Mouse (Mus musculus) adrenal gland, postnatal 10 days (tissue): ENCODE measurements around the gene Wwox. TPM values are rescaled to one million over a fixed set of nuclear protein-coding genes. Genes with fewer than 3 reads are reported as not detected.
A peak's percentile ranks its signal among the peaks of the same experiment; 100 is the strongest.

ENCODE experiments used
- DNase-seq: peaks from one replicate; pipeline ENCODE4 v3.0.0; 2021; ENCODE audit warnings: mixed read lengths
- long read RNA-seq, 2 experiments: library from polyadenylated mRNA; stranded (forward); transcript quantifications; one replicate each; pipeline ENCODE4 v2.0.0; 2021
- total RNA-seq, 2 experiments: library from RNA; stranded (reverse); gene quantifications; 2 replicates each; pipeline ENCODE4 v1.2.3; 2021

Wwox gene
- total RNA-seq = 10 to 100 TPM; 20.8 to 28.4 TPM
- long read RNA-seq, experiment 1, partial matches to known transcripts = 12 of 17 reads
- long read RNA-seq, experiment 1, other reads (novel, unspliced or antisense) = 4 of 17 reads
- long read RNA-seq, experiment 2, partial matches to known transcripts = 5 of 8 reads
- long read RNA-seq, experiment 2, other reads (novel, unspliced or antisense) = 1 of 8 reads

DNA sequence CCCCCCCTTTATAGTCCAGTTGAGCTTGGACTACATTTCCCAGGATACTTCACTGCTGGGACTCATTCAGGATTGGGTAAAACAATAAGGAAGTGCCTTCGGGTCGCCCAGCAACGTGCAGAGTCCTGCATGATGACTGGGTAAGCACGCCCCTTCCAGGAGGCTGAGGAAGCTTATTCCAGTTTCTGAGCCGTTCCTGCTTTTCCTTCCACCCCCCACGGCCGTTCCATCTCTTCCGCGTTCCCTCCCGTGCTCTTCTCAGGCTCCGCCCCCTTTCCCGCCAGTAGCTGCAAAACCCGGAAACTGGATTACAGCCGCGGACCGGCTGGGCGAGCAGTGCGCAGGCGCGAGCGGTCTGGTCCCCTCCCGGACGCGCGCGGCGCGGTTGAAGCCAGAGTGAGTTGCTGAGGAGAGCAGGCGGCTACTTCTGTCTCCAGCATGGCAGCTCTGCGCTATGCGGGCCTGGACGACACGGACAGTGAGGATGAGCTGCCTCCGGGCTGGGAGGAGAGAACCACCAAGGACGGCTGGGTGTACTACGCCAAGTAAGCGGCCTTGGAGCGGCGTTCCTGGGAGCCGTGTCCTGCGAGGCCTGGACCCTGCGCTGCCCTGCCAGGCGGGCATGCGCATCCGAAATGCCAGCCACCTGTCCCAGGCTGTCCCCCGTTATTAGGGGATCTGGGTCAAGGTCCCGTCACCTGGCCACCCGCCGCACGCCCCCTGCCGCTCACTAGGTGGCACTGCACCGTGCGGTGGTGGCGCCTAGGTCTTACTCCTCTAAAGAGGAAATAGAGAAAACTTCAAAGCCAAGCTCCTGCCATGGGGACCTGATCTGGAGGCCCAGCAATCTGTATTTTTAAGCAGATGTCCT is at the start of gene Wwox:
TSS of gene Wwox (plus strand) at position 322 of the 871 bp plus-strand sequence.
- DNase-seq = peak; percentile 100

DNA sequence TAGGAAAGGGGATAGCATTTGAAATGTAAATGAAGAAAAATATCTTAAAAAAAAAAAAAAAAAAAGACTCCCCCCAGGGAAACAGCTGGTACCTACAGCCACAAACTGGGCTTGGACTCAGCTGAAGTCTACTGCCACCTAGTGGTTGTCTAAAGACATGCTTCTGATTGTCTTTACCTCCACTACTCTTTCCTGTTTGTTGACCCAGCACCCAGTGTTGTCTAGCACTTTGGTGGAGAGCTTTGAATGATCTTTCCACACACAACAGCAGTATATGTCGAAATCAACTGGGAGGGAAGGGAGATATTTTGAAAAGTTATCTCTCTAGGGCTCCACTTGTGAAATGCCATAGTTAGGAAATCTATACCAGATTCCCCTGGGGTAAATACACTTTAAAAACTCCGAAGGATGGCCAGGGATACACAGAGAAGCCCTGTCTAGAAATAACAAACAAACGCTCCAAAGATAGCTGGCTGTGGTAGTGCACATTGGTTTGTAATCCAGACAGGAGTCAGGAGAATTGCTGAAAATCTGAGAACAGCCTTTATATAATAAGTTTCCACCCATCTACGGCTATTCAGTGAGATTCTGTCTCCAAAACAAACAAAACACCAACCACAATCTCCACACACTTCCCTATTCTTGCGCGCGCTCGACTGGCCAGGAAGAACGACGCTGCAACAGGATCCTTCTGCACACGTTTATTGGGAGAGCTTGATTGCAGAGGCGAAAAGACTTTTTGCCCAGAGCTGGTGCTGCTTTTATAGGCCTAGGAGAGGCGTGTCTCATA is 48.8 kb upstream of the Wwox start:
- peak; percentile 20 for DNase-seq

DNA sequence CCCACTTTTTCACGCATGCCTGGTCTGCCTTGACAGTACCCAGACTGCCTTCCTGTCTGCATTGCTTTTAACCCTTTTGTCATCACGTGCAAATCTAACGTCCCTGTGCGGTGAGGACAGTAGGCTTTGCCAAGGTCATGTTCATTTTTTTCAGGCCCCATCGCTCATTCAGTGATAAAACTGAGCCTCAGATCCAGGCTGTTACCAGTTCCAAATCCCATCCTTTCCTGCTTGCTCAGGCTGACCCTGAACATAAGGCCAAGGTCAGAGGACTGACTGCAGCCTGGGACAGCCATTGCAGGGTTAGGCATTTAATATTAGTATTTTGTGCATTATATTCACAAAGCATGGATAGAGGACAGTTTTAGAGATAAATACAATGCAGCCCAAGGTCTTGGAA is 41.1 kb upstream of the Wwox start:
- peak; percentile 35 for DNase-seq

DNA sequence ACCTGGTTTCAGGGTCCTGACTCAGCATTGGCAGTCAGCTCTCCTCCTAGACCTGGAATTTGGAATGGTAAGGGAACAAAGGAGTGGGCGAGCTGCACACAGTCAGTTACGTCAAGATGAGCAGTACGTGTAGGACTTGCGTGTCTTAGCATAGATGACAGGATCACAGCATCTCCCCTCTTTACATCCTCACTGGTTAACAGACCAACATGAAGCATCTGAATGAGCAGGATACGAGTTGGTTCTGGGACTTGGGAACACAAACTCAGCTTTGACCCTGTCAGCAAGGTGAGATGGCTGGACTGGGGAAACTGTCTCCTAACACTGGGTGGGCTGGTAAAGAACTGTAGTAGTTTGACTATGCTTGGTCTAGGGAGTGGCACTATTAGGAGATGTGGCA is 40.2 kb upstream of the Wwox start:
- no peak for DNase-seq

DNA sequence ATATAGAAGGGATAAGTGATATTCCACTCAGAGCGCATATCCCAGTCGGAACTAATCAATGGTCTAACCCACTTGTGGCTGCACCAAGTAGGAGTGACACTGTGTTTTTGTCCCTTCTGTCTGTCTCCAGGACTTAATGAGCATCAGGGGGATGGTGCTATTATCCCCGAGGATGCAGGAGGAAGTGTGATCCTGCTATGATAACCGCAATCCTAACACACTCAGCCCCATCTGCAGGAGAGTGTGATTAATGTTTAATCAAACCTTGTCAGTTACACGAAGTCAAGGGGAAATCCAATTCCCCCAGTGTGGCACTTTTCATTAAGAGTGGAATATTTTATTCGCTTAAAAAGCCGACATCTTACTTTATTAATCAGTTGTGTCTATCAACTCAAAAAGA is 37.8 kb upstream of the Wwox start:
- no peak for DNase-seq

DNA sequence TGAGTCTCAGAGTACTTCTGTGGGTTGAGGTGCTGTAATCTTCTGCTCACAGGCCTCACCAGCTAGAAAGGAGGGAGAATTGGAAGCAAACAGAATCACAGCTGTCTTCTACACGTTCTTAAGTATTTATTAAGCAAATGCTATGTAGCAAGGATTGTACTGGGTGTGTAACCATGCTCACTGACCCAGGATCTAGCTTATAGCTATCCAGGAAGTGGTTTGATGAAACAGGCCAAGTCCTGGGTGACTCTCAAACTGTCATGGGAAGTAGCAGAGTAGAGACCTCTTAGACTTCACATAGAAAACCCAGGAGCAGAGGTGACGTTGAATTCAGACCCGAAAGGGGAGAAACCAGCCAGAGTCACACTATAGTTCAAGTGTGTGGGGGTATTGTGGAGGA is 28.0 kb upstream of the Wwox start:
- no peak for DNase-seq

DNA sequence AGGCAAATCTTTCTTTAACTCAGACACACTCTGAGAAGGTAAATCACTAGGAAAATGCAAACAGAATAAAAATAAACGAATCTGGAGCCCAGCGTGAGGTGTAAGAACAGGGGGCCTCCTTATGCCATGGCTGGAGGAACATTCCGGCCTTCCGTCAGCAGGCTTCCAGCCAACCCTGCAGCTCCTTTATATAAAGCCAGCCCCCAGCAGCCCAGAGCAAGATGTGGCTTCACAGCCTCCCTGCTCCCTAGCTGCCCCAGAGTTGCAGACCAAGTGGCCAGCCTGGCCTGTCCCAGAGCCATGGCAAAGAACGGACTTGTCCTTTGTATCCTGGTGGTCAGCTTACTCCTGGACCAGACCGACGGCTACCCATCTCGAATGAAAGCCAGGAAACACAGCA is 21.7 kb upstream of the Wwox start, which contains the start of gene Clec3a:
TSS of gene Clec3a (plus strand) at position 301 of the 400 bp plus-strand sequence.
- no peak for DNase-seq

DNA sequence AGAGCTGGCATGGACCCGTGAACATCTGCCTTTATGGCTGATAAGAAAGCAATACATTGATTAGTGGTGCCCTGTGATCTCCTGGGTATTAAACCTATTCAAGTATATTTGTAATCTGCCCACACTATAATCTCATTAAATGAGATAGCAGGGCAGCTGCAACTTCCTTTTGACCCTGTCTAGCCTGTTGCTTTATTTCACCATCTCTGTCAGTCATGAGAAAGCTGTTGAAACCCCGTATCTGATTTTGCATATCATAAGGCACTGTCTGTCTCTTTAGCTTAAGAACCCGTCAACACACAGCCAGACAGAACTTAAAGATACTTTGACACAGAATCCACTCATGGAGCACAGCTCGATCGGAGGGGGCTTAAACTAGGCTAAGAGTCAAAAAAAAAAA is 21.0 kb upstream of the Wwox start:
- DNase-seq = no peak

DNA sequence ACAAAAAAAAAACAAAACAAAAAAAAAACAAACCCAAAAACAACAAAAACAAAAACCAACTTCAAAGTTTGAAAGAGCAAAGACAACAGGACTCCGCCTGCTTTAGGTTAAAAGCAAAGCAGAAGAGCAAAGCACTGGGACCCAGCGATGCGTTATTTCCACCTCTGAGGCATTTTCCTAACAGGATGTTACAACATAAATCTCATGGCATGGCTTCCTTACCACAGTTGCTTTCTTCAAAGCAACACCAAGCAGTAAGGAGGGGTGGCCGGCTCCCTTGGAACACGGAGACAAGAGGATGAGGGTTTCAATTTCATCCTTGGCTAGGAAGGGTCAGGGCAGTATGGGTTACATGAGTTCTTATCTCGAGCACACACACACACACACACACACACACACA is 20.6 kb upstream of the Wwox start:
- DNase-seq = no peak

DNA sequence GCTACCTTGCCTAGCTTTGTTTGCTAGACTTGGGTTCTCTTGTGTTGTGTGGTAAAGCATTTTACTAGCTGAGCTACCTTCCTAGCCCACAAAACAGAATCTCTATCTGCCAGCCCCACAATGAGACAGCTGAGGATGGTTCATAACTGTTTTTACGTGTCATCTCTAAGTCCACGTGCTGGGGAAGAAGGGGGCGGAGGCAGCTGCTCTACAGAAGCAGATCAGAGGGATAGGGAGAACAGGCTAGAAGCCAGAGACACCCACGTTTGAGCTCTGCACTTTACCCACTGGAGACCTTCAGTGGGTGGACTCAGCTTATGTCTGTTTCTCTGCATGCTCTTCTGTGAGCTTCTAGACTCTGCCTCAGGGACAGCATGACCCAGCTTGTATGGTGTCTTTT is 17.9 kb upstream of the Wwox start:
- DNase-seq = no peak

DNA sequence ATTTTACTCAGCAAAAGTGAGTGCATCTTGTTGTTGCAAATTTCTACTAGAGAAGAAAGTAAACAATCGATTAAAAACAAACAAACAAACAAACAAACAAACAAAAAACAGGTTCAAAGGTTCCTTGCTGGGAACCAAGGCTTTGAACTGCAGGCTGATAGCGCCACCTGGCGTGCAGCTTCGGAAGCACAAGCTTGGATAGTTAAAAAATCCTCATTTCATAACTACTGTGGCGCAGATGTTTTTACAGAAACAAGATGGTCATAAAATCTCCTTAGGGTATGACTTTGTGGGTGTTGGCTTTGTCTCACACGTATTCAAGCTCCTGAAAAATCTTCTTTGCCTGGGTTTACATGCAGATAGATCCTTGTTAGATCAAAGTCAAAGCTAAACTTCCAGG is 1.2 kb upstream of the Wwox start:
- DNase-seq = peak; percentile 79

DNA sequence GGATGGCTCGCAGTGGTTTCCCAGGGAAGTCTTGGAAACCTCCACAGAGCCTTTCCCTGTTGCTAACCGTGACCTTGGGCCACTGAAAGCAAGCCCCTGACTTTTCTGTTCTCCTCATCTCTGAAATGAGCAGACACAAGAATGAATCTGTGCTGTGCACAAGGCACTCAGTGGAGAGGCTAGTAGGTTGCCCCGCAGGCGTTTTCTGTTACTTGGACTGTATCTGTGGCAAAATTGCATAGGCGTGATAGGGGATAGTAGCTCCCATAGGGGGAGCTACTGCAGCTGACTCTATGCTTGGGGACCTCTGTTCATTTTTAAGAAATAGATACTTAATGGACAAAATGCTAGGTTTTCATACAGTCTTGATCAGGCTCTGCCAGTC is 742 bp downstream of the Wwox start:
- no peak for DNase-seq

DNA sequence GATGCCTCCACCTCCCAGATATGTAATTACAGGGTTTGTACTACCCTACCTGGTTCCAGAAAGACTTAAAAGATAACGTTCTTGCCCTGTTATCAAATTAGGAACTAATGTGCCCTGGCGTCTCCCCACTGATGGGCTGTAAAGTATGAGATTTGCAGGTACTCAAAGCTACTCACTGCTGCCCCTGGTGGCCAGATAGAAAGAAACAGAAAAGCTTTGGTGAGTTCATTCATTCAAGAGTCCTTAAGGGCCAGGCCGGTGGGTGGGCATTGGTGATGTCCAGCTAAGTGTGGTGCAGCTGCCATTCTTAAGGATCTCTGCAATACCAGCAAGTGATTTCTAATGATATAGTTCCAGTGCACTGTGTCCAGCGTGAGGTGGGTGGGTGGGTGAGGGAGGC is 2.2 kb downstream of the Wwox start:
- peak; percentile 34 for DNase-seq

DNA sequence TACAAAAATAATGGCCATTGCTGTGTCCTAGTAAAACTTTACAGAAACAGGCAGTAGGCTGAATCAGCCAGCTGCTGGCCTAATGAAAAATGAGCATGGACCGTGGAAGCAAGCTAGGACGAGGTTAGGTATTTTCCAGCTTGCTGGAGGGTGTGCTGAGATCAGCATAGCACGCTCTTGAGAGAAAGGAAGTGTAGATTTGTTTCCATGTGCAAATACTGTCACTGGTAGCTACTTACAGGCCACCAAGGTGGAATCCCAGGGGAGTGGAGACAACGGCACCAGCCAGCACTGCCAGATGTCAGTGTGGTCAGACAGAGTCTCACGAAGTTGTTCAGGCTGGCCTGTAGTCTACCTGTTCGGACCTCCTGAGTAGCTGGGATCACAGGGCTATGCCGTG is 7.4 kb downstream of the Wwox start:
- no peak for DNase-seq

DNA sequence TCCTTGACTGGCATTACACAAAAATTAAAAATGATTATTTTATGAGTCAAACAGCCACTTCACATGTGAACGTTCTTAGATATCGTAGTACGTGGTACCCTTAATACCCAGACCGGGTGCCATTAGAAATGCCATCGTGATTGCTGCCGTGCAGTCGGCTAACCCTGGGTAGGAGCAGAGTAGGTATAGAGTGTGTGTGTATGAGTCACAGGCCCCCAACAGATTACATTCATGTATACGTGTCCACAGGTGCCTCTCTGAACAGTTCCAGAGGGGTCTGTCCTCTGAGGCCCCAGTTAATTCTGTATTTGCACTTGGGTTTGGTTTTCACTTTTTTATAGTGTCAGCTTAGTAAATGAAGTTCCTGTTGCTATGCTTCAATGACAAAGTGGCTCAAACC is 12.8 kb downstream of the Wwox start:
- DNase-seq = no peak

DNA sequence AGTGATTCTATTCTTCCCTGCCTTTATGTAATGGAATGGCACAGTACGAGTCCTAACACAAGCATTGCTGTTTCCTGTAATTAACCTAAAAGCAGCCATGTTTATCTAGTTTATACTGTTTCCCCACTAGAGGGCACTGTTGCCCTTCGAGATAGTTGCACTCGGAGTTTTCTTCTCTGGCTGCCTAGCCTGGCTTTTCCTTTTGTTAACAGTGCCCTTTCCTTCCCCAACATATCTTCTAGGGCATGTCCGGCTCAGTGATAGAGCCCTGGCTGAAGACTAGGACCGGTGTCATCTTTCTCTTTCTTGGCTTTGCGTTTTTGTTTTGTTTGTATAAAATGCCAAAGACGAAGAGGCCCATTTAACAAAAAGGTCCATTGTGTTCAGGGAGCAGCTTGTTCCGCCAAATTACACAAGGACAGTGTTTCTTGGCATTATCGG is 13.3 kb downstream of the Wwox start:
- peak; percentile 81 for DNase-seq

DNA sequence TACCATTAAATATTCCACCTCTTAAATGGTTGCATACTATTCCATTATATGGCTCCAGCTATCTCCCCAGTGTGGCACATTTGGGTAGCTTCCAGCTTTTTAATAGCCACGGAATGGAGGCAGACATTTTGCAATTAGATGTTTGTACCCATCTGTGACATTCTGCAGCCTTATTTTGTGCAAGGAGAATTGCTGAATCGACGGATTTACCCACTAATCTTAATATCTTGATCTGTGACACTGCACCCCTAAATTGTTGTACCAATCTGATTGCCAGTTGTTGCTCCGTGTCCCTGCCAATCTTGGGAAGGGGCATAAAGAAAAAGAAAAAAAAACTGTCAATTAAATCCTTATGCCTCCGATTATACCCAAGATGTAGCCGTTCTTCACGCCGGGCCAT is 15.8 kb downstream of the Wwox start:
- DNase-seq = no peak

DNA sequence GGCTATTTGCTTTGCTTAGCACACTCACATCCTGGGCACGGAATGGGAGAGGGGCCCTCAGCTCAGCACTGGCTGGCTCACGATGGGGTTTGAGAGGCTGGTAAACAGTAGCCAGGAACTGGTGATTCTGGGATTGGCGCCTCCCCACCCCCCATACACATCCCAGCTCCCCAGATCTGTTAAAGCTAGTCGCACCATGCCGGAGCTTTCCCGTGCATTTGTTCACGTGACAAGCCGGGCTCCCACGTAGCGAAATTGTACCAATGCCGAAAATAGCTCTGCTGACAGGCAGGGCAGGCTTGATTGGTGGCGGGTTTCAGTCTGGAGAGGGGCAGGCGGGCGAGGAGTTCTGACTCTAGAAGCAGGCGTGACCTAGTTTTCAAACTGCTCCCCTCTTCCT is 16.5 kb downstream of the Wwox start:
- no peak for DNase-seq

DNA sequence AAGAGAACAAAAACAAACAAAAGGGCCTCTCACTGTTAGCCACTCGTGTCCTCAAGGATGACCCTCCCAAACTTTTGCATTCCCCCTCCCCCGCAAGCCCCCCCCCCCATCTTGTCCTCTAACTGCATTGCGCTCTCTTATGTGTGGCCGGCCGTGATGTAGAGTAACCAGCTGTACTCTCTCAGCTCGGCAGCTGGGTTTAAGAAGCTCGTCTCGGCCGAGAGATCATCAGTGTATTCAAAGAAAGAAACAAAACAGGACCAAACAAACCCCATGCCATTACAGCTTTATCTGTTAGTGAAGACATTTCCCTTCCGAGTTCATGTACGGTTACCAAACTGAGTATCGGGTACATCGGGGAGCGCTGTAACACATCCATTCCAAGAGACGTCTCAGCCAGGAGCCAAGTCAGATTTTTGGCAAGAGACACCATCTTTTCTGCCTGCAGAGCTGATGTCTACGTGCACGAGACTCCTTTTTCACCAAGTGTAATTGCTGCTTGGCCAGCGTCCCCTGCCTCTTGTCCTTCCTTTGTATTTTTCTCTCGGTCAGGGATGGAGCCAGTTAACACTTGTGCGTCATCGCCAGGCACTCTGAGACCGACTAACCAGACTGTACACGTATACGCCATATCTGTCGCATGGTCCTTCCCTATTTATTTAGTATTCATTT is 18.8 kb downstream of the Wwox start:
- peak; percentile 13 for DNase-seq

DNA sequence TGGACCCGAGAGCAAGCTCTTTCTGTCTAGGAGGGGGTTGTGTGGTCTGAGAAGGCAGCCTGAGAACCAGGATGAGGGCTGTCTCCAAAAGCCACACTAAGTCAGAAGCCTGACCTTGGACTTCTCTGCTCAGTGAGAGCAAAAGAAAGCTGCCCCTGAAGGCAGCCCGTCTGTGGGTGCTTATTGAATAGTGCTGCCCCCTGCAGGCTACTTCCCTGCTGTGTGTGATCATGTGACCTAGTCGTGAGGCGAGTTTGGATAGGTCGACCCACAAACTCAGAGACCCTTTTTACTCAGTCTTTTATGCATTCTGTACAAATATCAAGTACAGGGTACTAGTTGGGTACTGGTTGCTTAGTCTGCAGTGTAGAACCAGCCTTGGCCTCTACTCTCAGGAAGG is 21.1 kb downstream of the Wwox start:
- no peak for DNase-seq

DNA sequence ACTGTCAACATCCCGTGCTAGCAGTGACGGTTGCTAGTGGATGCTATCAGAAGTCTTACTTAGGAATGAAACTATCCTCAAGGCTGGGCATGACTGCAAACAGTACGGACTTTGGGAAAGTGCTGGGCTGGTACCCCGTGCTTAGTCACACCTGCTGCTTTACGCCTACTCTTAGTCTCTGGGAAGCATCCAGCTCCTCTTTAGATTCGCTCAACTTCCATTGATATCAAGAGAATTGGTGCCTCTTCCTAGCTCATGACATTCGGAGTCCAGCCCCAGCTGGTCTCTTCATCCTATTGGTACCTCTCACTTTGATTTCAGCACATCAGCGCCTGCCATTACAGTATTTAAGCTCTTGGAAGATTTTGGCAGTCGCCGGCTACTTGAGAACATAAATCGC is 23.1 kb downstream of the Wwox start:
- no peak for DNase-seq

DNA sequence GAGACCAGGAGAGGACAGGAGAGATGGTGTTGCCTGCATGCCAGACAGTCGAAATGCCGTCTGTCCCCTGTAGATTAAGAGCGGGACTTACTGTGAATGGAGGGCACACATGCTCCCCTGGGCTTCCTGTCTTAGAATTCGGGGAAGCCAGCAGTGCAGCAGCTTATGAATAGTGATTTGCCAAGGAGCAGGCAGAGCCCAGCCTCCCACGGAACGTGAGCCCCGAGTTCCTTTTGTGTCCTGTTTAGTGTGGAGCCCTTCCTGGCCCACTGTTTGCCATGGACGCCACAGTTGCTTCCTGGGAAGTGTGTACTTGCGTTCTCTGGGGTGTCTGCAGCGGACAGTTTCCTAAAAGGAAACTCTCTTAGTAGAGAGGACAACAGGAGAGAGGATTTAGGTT is 23.9 kb downstream of the Wwox start:
- no peak for DNase-seq
